Mouse (Mus musculus) kidney, embryonic 16.5 days (tissue): ENCODE data around the gene Tnrc6a. TPM values are rescaled to one million over a fixed set of nuclear protein-coding genes. Genes with fewer than 3 reads are reported as not detected.
"Not testable (repeated sequence)": the region's sequence is repeated elsewhere in the genome, so short reads cannot be mapped to it uniquely, and the experiment has no call there.

Experiments used
- ATAC-seq: fragments of 200-750 bp; cut with Nextera tagmentation; 2 replicates; pipeline ENCODE4 v1.8.0; 2017; ENCODE audit warnings: moderate TSS enrichment; ENCODE audit not compliant: low FRiP score, low TSS enrichment
- H3K27ac ChIP-seq: fragments of 300-500 bp; sonication (generic); 2 replicates; pipeline ENCODE4 v1.5.1; 2014; ENCODE audit warnings: low read length
- H3K27me3 ChIP-seq: fragments of 300-500 bp; sonication (generic); 2 replicates; pipeline ENCODE4 v1.6.1; 2014; ENCODE audit warnings: low read length, control low read depth, mixed read lengths; ENCODE audit not compliant: insufficient read depth
- H3K36me3 ChIP-seq: fragments of 300-500 bp; sonication (generic); 2 replicates; pipeline ENCODE4 v1.6.1; 2014; ENCODE audit warnings: low read length, control low read depth, mixed read lengths; ENCODE audit not compliant: insufficient read depth
- H3K4me1 ChIP-seq: fragments of 300-500 bp; sonication (generic); 2 replicates; pipeline ENCODE4 v1.6.1; 2014; ENCODE audit warnings: low read length, control low read depth, mixed read lengths; ENCODE audit not compliant: insufficient read depth
- H3K4me2 ChIP-seq: fragments of 300-500 bp; sonication (generic); replicated peaks from 2 replicates; pipeline ENCODE4 v1.6.1; 2014; ENCODE audit warnings: low read depth, low read length
- H3K4me3 ChIP-seq: fragments of 300-500 bp; sonication (generic); 2 replicates; pipeline ENCODE4 v1.5.1; 2014; ENCODE audit warnings: mild to moderate bottlenecking, low read length
- H3K9ac ChIP-seq: fragments of 300-500 bp; sonication (generic); replicated peaks from 2 replicates; pipeline ENCODE4 v1.6.1; 2014; ENCODE audit warnings: low read length
- H3K9me3 ChIP-seq: fragments of 300-500 bp; sonication (generic); 2 replicates; pipeline ENCODE4 v1.6.1; 2016; ENCODE audit warnings: low read length, control low read depth
- WGBS: fragments of 180-500 bp; shearing (Covaris S2); extraction: QIAGEN DNeasy Blood & Tissue Kit; methylation state at CpG from one replicate; pipeline ENCODE4 v1.1.7; 2014; 5-methylcytosine and 5-hydroxymethylcytosine counted together
- polyA plus RNA-seq: library from polyadenylated mRNA; unstranded; fragments of >200 nt; fragmentation: Nextera tagmentation; extraction: Ambion mirVana; gene quantifications from 2 replicates; pipeline ENCODE4 v1.2.1, GENCODE M21; 2015

Gene Tnrc6a
- polyA plus RNA-seq, 1 experiment from 2014 or later, result 34.9 TPM

GRCm38 (mm10) chr7:123105381-123105780, 18.3 kb upstream of the Tnrc6a start:
- not testable (repeated sequence) for ATAC-seq, H3K27me3 ChIP-seq, H3K4me3 ChIP-seq, H3K9me3 ChIP-seq, H3K27ac ChIP-seq, H3K9ac ChIP-seq, H3K36me3 ChIP-seq, H3K4me2 ChIP-seq
- peaks cover 13% of the 10 kb centered on the region for H3K4me1 ChIP-seq
- 38% methylated on average over 1 of the region's 1 CpGs for WGBS

GRCm38 (mm10) chr7:123105906-123106305, 17.8 kb upstream of the Tnrc6a start:
- Histone ChIP-seq H3K4me1 (peaks cover 19% of the 10 kb centered on the region), H3K9me3 (no peaks in the 10 kb centered on the region), H3K9ac (no peak overlapping the region), H3K4me3 (no peak overlapping the region), H3K27ac (no peak overlapping the region), H3K27me3 (no peaks in the 10 kb centered on the region), H3K4me2 (no peak overlapping the region), H3K36me3 (no peaks in the 10 kb centered on the region)
- ATAC-seq, result no peak
- 45% methylated on average over 1 of the region's 1 CpGs for WGBS

GRCm38 (mm10) chr7:123106326-123106725, 17.4 kb upstream of the Tnrc6a start:
- 94% methylated on average over 2 of the region's 2 CpGs for WGBS
- Histone ChIP-seq H3K36me3 (no peaks in the 10 kb centered on the region), H3K27ac (no peak overlapping the region), H3K27me3 (no peaks in the 10 kb centered on the region), H3K9ac (no peak overlapping the region), H3K4me2 (no peak overlapping the region), H3K9me3 (no peaks in the 10 kb centered on the region), H3K4me1 (peaks cover 21% of the 10 kb centered on the region), H3K4me3 (no peak overlapping the region)
- no peak for ATAC-seq

- no peaks in the 10 kb centered on the region for H3K27me3 ChIP-seq
- H3K27ac ChIP-seq, result 0 out of 2 replicates have a peak overlapping the region, but pooled peaks have one; percentile 10
- H3K9me3 ChIP-seq, result no peaks in the 10 kb centered on the region
- peak; percentile 71 for ATAC-seq
- H3K36me3 ChIP-seq, result no peaks in the 10 kb centered on the region
- H3K4me3 ChIP-seq, result no peak overlapping the region
- H3K4me1 ChIP-seq, result peaks cover 21% of the 10 kb centered on the region
- no peak overlapping the region for H3K9ac ChIP-seq
- 65% methylated on average over 13 of the region's 13 CpGs for WGBS
- no peak overlapping the region for H3K4me2 ChIP-seq
These were observed 15.3 kb upstream of the Tnrc6a start for GRCm38 (mm10) chr7:123108058-123109055.

- no peaks in the 10 kb centered on the region for H3K27me3 ChIP-seq
- no peak for ATAC-seq
- H3K4me3 ChIP-seq, result no peak overlapping the region
- H3K9ac ChIP-seq, result no peak overlapping the region
- H3K9me3 ChIP-seq, result no peaks in the 10 kb centered on the region
- no peak overlapping the region for H3K4me2 ChIP-seq
- WGBS, result 89% methylated on average over 7 of the region's 7 CpGs
- peaks cover 21% of the 10 kb centered on the region for H3K4me1 ChIP-seq
- no peaks in the 10 kb centered on the region for H3K36me3 ChIP-seq
- H3K27ac ChIP-seq, result no peak overlapping the region
These were observed 14.2 kb upstream of the Tnrc6a start for GRCm38 (mm10) chr7:123109361-123110000.

- H3K27me3 ChIP-seq, result no peaks in the 10 kb centered on the region
- H3K9me3 ChIP-seq, result no peaks in the 10 kb centered on the region
- no peak overlapping the region for H3K9ac ChIP-seq
- peaks cover 21% of the 10 kb centered on the region for H3K4me1 ChIP-seq
- H3K4me2 ChIP-seq, result no peak overlapping the region
- H3K27ac ChIP-seq, result peak overlapping the region; percentile 50; the same call in 1 of the 2 replicates
- 56% methylated on average over 3 of the region's 3 CpGs for WGBS
- no peaks in the 10 kb centered on the region for H3K36me3 ChIP-seq
- no peak for ATAC-seq
- H3K4me3 ChIP-seq, result no peak overlapping the region
These were observed 13.6 kb upstream of the Tnrc6a start for GRCm38 (mm10) chr7:123110135-123110534.

- Histone ChIP-seq H3K9ac (no peak overlapping the region), H3K36me3 (no peaks in the 10 kb centered on the region), H3K27ac (no peak overlapping the region), H3K27me3 (no peaks in the 10 kb centered on the region), H3K9me3 (no peaks in the 10 kb centered on the region), H3K4me1 (peaks cover 14% of the 10 kb centered on the region), H3K4me3 (no peak overlapping the region), H3K4me2 (no peak overlapping the region)
- ATAC-seq, result no peak
- WGBS, result 95% methylated on average over 6 of the region's 6 CpGs
These were observed 10.1 kb upstream of the Tnrc6a start for GRCm38 (mm10) chr7:123113590-123113989.

GRCm38 (mm10) chr7:123116799-123117198, 6.9 kb upstream of the Tnrc6a start:
- H3K36me3 ChIP-seq, result no peaks in the 10 kb centered on the region
- H3K9me3 ChIP-seq, result no peaks in the 10 kb centered on the region
- H3K4me3 ChIP-seq, result no peak overlapping the region
- no peaks in the 10 kb centered on the region for H3K4me1 ChIP-seq
- no peaks in the 10 kb centered on the region for H3K27me3 ChIP-seq
- 76% methylated on average over 12 of the region's 12 CpGs for WGBS
- H3K4me2 ChIP-seq, result no peak overlapping the region
- H3K9ac ChIP-seq, result no peak overlapping the region
- H3K27ac ChIP-seq, result no peak overlapping the region
- no peak for ATAC-seq

- Histone ChIP-seq H3K27ac (no peak overlapping the region), H3K4me2 (no peak overlapping the region), H3K4me3 (no peak overlapping the region), H3K9ac (no peak overlapping the region), H3K27me3 (no peaks in the 10 kb centered on the region), H3K36me3 (no peaks in the 10 kb centered on the region), H3K9me3 (no peaks in the 10 kb centered on the region), H3K4me1 (no peaks in the 10 kb centered on the region)
- WGBS, result 92% methylated on average over 4 of the region's 4 CpGs
- ATAC-seq, result no peak
These were observed 6.5 kb upstream of the Tnrc6a start for GRCm38 (mm10) chr7:123117209-123117608.

- 89% methylated on average over 7 of the region's 7 CpGs for WGBS
- no peak overlapping the region for H3K9ac ChIP-seq
- H3K4me1 ChIP-seq, result peaks cover 8% of the 10 kb centered on the region
- no peak overlapping the region for H3K27ac ChIP-seq
- no peak for ATAC-seq
- H3K4me3 ChIP-seq, result no peak overlapping the region
- no peaks in the 10 kb centered on the region for H3K27me3 ChIP-seq
- no peaks in the 10 kb centered on the region for H3K36me3 ChIP-seq
- H3K9me3 ChIP-seq, result no peaks in the 10 kb centered on the region
- no peak overlapping the region for H3K4me2 ChIP-seq
These were observed 3.2 kb upstream of the Tnrc6a start for GRCm38 (mm10) chr7:123120516-123120915.
